Mouse (Mus musculus): ENCODE measurements around the gene Mob2. TPM values are rescaled to one million over a fixed set of nuclear protein-coding genes. Genes with fewer than 3 reads are reported as not detected.

Mob2 gene
- total and polyA plus RNA-seq, 3 experiments: 22.4 to 30.5 (median 27.3) TPM

DNA sequence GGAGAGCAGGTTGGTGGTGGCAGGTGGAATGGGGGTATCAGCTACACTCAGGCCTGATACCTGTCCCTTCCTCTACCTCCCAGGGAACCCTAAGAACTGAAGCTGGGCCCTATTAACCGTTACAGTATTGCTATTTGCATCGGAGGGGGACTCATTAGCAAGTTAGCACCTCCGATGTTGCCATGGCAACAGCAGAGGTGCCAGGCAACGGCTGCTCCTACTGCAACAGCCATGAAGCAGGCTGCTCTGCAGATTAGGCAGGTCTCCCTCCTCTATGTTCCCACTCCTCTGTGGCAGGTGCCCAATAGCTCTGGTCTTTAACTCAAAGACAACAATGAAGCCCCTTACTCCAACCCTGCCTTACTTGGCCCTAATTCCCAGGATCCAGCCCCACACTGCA, 31.0 kb upstream of the Mob2 start:
- Histone ChIP-seq H3K27ac (ENCODE audit: insufficient read depth, low read depth) (no peak overlapping the region), H3K4me3 (replicated peaks in 1 of 3; ENCODE audit: low read depth in 2 of 3, low read length in 2 of 3, poor library complexity in 1 of 3) (no peak overlapping the region), H3K9ac (ENCODE audit: insufficient read depth, low read depth) (no peak overlapping the region), H3K4me2 (ENCODE audit: insufficient read depth, low read depth, poor library complexity, severe bottlenecking) (no peak overlapping the region), H3K9me3 (replicated peaks; ENCODE audit: low read length) (no peaks in the 10 kb centered on the region), H3K79me2 (replicated peaks; ENCODE audit: control insufficient read depth, extremely low read depth, insufficient read depth, poor library complexity, severe bottlenecking) (no peaks in the 10 kb centered on the region), H3K27me3 (replicated peaks) (peaks cover 83% of the 10 kb centered on the region), H3K4me1 (ENCODE audit: control insufficient read depth in 1 of 2, insufficient read depth in 2 of 2) (peaks cover 5 to 19% of the 10 kb centered on the region in 2 experiments; a peak in 3 of 4 replicates), H3K36me3 (replicated peaks in 1 of 2; ENCODE audit: control insufficient read depth in 1 of 2, insufficient read depth in 1 of 2, low read length in 1 of 2) (peaks cover 2 to 4% of the 10 kb centered on the region in 2 experiments)
- no peak for DNase-seq (ENCODE audit: extremely low read depth)
- dilution Hi-C loops (cut with MboI; ENCODE audit: extremely low pct_ligation_motif_present, extremely low pct_unique_long_range_greater_than_20kb, low sequenced_read_pairs) (no loop called here), in situ Hi-C loops (cut with MboI; ENCODE audit: low pct_ligation_motif_present, low pct_unique_long_range_greater_than_20kb, low sequenced_read_pairs) (no loop called here)
- TF ChIP-seq GABPA (IDR thresholded peaks at IDR 0.05; ENCODE audit: insufficient replicate concordance, low read depth, low read length) (no peak), USF1 (IDR thresholded peaks at IDR 0.05; ENCODE audit: low read depth, low read length) (no peak), ZC3H11A (IDR thresholded peaks at IDR 0.05; ENCODE audit: low read depth, low read length) (no peak), ELF1 (IDR thresholded peaks at IDR 0.05; ENCODE audit: low read depth, low read length) (no peak), RAD21 (IDR thresholded peaks at IDR 0.05; ENCODE audit: low read depth, low read length) (no peak), BHLHE40 (IDR thresholded peaks at IDR 0.05; ENCODE audit: low read depth, low read length) (no peak), ZMIZ1 (IDR thresholded peaks at IDR 0.05; ENCODE audit: low read depth, low read length) (no peak), TBP (conservative IDR thresholded peaks at IDR 0.05; ENCODE audit: low read depth, low read length) (no peak), POLR2A (IDR thresholded peaks at IDR 0.05; ENCODE audit: low read depth, low read length) (no peak), MYC (IDR thresholded peaks at IDR 0.05; ENCODE audit: low read depth, low read length) (no peak), MEF2A (IDR thresholded peaks at IDR 0.05; ENCODE audit: borderline replicate concordance, low read depth, low read length) (no peak), MAFK (IDR thresholded peaks at IDR 0.05; ENCODE audit: insufficient replicate concordance, low read length) (no peak), SIN3A (IDR thresholded peaks at IDR 0.05; ENCODE audit: low read length) (no peak), MAZ (IDR thresholded peaks at IDR 0.05; ENCODE audit: low read depth, low read length) (no peak), TCF12 (IDR thresholded peaks at IDR 0.05; ENCODE audit: low read depth, low read length) (no peak), JUN (IDR thresholded peaks at IDR 0.05; ENCODE audit: insufficient read depth, low read depth, low read length) (no peak), PAX5 (IDR thresholded peaks at IDR 0.05; ENCODE audit: low read length) (no peak), EP300 (IDR thresholded peaks at IDR 0.05; ENCODE audit: low read length) (no peak), POLR2AphosphoS2 (IDR thresholded peaks at IDR 0.05; ENCODE audit: low read depth, low read length) (no peak)

DNA sequence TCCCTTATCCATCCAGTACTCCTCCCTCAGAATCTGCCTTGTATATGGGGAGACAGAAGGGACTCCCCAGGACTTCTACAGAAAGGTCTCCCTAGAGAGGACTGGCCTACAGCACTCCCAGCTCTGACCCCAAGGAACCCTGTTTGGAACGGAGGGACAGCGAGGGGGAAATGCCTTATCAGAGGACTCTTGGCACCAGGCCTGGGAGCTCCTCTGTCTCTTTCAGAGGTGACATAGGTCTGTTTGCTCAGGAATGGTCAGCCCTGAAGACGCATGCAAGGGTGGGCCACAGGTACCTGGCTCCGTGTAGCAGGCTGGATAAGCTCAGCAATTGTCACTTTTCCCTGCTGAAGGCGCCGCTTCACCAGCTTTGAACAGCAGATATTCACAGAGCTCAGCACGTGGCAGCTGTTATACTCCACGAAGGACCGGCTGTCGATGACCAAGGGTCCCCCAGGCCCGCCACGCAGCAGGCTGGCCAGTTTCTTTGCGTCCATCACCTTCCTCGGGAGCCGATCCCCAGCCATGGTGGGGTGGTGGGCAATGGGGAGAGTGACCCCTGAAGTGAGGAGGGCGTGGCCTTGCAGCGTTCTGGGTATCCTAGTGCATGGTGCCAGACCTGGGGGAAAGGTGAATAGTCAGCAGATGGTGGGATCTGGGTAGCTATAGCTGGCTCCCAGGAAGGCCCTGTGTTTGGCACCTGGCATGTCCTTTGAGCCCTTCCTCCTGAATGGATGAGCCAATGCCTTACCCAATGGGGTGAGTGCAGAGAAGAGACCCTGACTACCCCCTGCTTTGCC, 29.0 kb upstream of the Mob2 start:
- Histone ChIP-seq H3K27me3 (replicated peaks) (peaks cover 70% of the 10 kb centered on the region), H3K9me3 (replicated peaks; ENCODE audit: low read length) (no peaks in the 10 kb centered on the region), H3K4me2 (ENCODE audit: insufficient read depth, low read depth, poor library complexity, severe bottlenecking) (no peak overlapping the region), H3K27ac (ENCODE audit: insufficient read depth, low read depth) (no peak overlapping the region), H3K9ac (ENCODE audit: insufficient read depth, low read depth) (no peak overlapping the region), H3K4me1 (ENCODE audit: control insufficient read depth in 1 of 2, insufficient read depth in 2 of 2) (peaks cover 5 to 13% of the 10 kb centered on the region in 2 experiments; a peak in 3 of 4 replicates), H3K36me3 (replicated peaks in 1 of 2; ENCODE audit: control insufficient read depth in 1 of 2, insufficient read depth in 1 of 2, low read length in 1 of 2) (peaks cover 2 to 11% of the 10 kb centered on the region in 2 experiments), H3K79me2 (replicated peaks; ENCODE audit: control insufficient read depth, extremely low read depth, insufficient read depth, poor library complexity, severe bottlenecking) (no peaks in the 10 kb centered on the region), H3K4me3 (replicated peaks in 1 of 3; ENCODE audit: low read depth in 2 of 3, low read length in 2 of 3, poor library complexity in 1 of 3) (no peak overlapping the region)
- TF ChIP-seq HCFC1 (IDR thresholded peaks at IDR 0.05; ENCODE audit: low read depth, low read length) (no peak), JUND (conservative IDR thresholded peaks at IDR 0.05; ENCODE audit: low read depth, low read length) (no peak), CHD2 (IDR thresholded peaks at IDR 0.05; ENCODE audit: low read length) (no peak), TCF12 (IDR thresholded peaks at IDR 0.05; ENCODE audit: low read depth, low read length) (no peak), RCOR1 (conservative IDR thresholded peaks at IDR 0.05; ENCODE audit: low read depth, low read length) (no peak), ZMIZ1 (IDR thresholded peaks at IDR 0.05; ENCODE audit: low read depth, low read length) (no peak), MYC (IDR thresholded peaks at IDR 0.05; ENCODE audit: low read depth, low read length) (no peak), USF1 (IDR thresholded peaks at IDR 0.05; ENCODE audit: low read depth, low read length) (no peak), MAX (IDR thresholded peaks at IDR 0.05; ENCODE audit: low read length) (no peak), ZKSCAN1 (IDR thresholded peaks at IDR 0.05; ENCODE audit: borderline replicate concordance, low read depth, low read length) (no peak), SMC3 (IDR thresholded peaks at IDR 0.05; ENCODE audit: low read depth, low read length) (no peak), MAZ (IDR thresholded peaks at IDR 0.05; ENCODE audit: low read depth, low read length) (no peak), RAD21 (IDR thresholded peaks at IDR 0.05; ENCODE audit: low read depth, low read length) (no peak), ELF1 (IDR thresholded peaks at IDR 0.05; ENCODE audit: low read depth, low read length) (no peak), E2F4 (IDR thresholded peaks at IDR 0.05; ENCODE audit: insufficient replicate concordance, low read depth, low read length) (no peak)
- DNase-seq (ENCODE audit: extremely low read depth): no peak
- dilution Hi-C loops (cut with MboI; ENCODE audit: extremely low pct_ligation_motif_present, extremely low pct_unique_long_range_greater_than_20kb, low sequenced_read_pairs): no loop called here
- in situ Hi-C loops (cut with MboI; ENCODE audit: low pct_ligation_motif_present, low pct_unique_long_range_greater_than_20kb, low sequenced_read_pairs): no loop called here
